Mouse (Mus musculus) embryo, embryonic 9.5 days (tissue): Measurements from ENCODE around the gene Otos.

Experiments
- DNase-seq: peaks from one replicate; pipeline ENCODE4 v3.0.0-alpha.2; 2017; ENCODE audit errors: extremely low spot score

Otos gene

DNA sequence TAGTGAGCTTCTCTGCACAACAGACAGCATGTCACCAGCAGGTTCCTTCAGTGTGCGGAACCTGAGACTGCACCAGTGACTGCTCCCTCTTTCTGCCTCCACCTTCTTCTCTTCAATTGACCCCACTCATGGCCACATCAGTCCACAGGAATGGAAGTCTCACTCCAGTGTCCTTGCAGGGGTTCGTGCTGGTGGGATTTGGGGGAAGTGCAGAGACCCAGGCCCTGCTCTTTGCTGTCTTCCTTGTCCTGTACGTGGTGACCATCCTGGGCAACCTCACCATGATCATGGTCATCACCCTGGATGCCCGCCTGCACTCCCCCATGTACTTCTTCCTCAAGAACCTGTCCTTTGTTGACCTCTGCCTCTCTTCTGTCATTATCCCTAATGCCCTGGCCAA, 40.9 kb downstream of the Otos start:
- DNase-seq, result no peak

DNA sequence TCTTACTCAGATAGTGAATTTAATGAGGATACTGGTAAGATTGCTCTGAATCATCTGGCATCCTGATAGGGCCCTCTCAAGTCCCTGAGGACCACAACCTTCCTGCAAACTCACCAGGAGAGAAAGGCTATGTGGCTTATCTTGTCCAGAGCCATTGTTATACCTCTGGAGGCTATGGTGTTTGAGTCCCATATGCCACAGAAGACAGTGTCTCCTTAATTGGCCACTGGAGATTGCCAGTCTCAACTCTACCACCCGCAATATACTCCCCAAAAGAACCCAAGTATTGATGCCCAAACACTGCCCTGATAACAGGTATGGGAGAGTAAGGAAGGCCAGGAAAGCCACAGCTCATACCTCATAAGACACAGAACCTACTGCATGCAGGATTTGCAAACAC, 43.2 kb downstream of the Otos start, which contains the start of gene Olfr1410:
Gene Olfr1410 (plus strand): TSS at position 301 of the 400 bp plus-strand sequence.
- no peak for DNase-seq

DNA sequence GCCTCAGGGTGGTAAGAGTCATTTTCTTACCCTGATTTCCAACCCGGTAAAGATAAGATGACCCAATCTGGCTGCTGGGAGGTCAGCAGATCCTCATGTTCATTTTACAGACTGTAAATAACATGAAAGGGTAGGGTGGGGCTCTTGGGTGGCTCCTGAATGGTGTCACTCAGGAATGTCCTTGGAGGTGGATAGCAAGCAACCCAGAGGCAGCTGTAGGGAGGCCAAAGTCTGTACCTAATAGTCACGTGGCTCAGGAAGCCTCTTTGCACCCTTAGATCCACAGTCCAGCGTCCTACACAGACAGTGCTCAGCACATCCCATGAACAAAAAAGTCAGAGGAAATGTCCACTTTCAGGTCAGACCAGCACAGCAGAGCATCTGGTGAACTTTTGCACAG, 52.6 kb downstream of the Otos start:
- no peak for DNase-seq
